Mouse (Mus musculus) adrenal gland, adult 18-20 months (tissue): ENCODE measurements around the gene Ms4a6b. TPM values are rescaled to one million over a fixed set of nuclear protein-coding genes. Genes with fewer than 3 reads are reported as not detected.
"Not testable (repeated sequence)": the region's sequence is repeated elsewhere in the genome, so short reads cannot be mapped to it uniquely, and the experiment has no call there.

Source experiments
- DNase-seq, 2 experiments: peaks; one replicate each; pipeline ENCODE4 v3.0.0; 2021 to 2022; ENCODE audit warnings: low spot score in 2 of 2
- long read RNA-seq, 2 experiments: library from polyadenylated mRNA; stranded (forward); transcript quantifications; one replicate each; pipeline ENCODE4 v2.0.0; 2021
- total RNA-seq, 2 experiments: library from RNA; stranded (reverse); gene quantifications; 1 replicate in 1 of 2; 2 replicates in 1 of 2; pipeline ENCODE4 v1.2.3; 2021

The Ms4a6b gene
- 10 to 100 TPM; 13.6 to 14.8 TPM for total RNA-seq
- long read RNA-seq, experiment 1, transcript Ms4a6b-201 (7 exons, 1,687 nt) = major isoform, 5 of 8 reads
- long read RNA-seq, experiment 1, partial matches to known transcripts = 0 of 8 reads
- long read RNA-seq, experiment 1, other reads (novel, unspliced or antisense) = 3 of 8 reads
- long read RNA-seq, experiment 2, partial matches to known transcripts = 0 of 2 reads
- long read RNA-seq, experiment 2, other reads (novel, unspliced or antisense) = 2 of 2 reads

- no peak for DNase-seq
These were observed at the start of gene Ms4a6b for GRCm38 (mm10) chr19:11516246-11516645. Gene Ms4a6b, plus strand, starts transcription at chr19:11516512.

- not testable (repeated sequence) for DNase-seq
These were observed 48.0 kb upstream of the Ms4a6b start for GRCm38 (mm10) chr19:11468361-11468760.

- not testable (repeated sequence) for DNase-seq
These were observed 47.1 kb upstream of the Ms4a6b start, which contains the start of gene Ms4a6c for GRCm38 (mm10) chr19:11469215-11469614. Gene Ms4a6c, plus strand, starts transcription at chr19:11469366.

GRCm38 (mm10) chr19:11479714-11480113 lies 36.6 kb upstream of the Ms4a6b start:
- DNase-seq = no peak

GRCm38 (mm10) chr19:11482684-11483083 lies 33.6 kb upstream of the Ms4a6b start:
- no peak for DNase-seq

- DNase-seq = no peak
These were observed 32.4 kb upstream of the Ms4a6b start for GRCm38 (mm10) chr19:11483941-11484340.

GRCm38 (mm10) chr19:11484388-11484787 lies 31.9 kb upstream of the Ms4a6b start:
- no peak for DNase-seq

GRCm38 (mm10) chr19:11485266-11485665 lies 31.0 kb upstream of the Ms4a6b start:
- no peak for DNase-seq

GRCm38 (mm10) chr19:11485746-11486145 lies 30.6 kb upstream of the Ms4a6b start, which contains the start of gene Gm8369:
Gene Gm8369, plus strand, starts transcription at chr19:11485938.
- no peak for DNase-seq

- DNase-seq = no peak
These were observed 29.7 kb upstream of the Ms4a6b start for GRCm38 (mm10) chr19:11486599-11486998.

GRCm38 (mm10) chr19:11491406-11492189 lies 24.7 kb upstream of the Ms4a6b start:
- DNase-seq = no peak

GRCm38 (mm10) chr19:11492671-11493070 lies 23.6 kb upstream of the Ms4a6b start:
- no peak for DNase-seq

- DNase-seq = no peak
These were observed 21.8 kb upstream of the Ms4a6b start for GRCm38 (mm10) chr19:11494519-11494918.

- DNase-seq = no peak
These were observed 20.0 kb upstream of the Ms4a6b start for GRCm38 (mm10) chr19:11496361-11496760.

- DNase-seq = not testable (repeated sequence)
These were observed 19.0 kb upstream of the Ms4a6b start for GRCm38 (mm10) chr19:11497300-11497699.

GRCm38 (mm10) chr19:11500796-11501195 lies 15.5 kb upstream of the Ms4a6b start:
- no peak for DNase-seq

GRCm38 (mm10) chr19:11501326-11501725 lies 15.0 kb upstream of the Ms4a6b start:
- DNase-seq = no peak

GRCm38 (mm10) chr19:11504857-11505256 lies 11.5 kb upstream of the Ms4a6b start:
- no peak for DNase-seq

- DNase-seq = no peak
These were observed 2.9 kb upstream of the Ms4a6b start for GRCm38 (mm10) chr19:11513458-11513857.

- DNase-seq = no peak
These were observed 533 bp downstream of the Ms4a6b start for GRCm38 (mm10) chr19:11516845-11517244.

- DNase-seq = not testable (repeated sequence)
These were observed 1.1 kb downstream of the Ms4a6b start for GRCm38 (mm10) chr19:11517373-11517772.

GRCm38 (mm10) chr19:11518356-11518755 lies 2.0 kb downstream of the Ms4a6b start:
- DNase-seq = not testable (repeated sequence)
